Mouse (Mus musculus): Measurements from ENCODE around the gene Gm7075.

DNA sequence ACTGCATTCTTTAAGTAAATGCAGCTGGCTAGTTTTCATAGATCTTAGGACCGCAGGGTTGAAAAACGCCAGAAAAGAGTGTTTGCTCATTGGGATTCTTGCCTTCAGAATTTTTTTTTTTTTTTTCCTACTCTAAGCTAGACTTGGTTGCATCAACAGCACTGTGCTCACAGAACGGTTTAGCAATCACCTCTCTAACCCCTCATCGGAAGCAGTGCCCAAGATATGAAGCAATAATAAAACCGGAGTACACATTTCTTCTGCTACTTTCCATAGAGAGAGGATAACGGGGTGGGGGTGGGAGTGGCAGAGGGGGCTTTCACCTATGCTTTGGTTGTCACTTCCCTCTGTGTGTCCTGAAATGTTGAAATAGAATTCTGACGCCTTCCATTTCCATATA is 5.7 kb downstream of the Gm7075 start:
- TF ChIP-seq CTCF (IDR thresholded peaks at IDR 0.05; ENCODE audit: control insufficient read depth, insufficient read depth, insufficient read length) (no peak), MYOG (IDR thresholded peaks at IDR 0.05; ENCODE audit: control insufficient read depth, extremely low read depth, insufficient read length) (no peak)
